In the genomic region with DNA sequence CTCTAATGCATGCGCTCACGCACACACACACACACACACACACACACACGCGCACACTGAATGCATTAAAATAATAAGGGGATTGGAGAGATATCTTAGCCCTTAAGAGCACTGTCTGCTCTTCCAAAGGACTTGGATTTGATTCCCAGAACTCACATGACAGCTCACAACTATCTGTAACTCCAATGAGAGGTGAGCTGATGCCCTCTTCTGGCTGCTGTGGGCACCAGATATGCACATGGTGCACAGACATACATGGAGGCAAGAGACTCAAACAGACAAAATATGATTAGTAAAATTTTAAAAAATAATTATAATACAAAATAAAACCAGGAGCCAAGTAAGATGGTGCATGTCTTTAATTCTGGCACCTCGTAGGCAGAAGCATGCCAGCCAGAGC, we compare ENCODE assay signal across 23 mouse cellular contexts. TPM values are rescaled to one million over a fixed set of nuclear protein-coding genes. Genes with fewer than 3 reads are reported as not detected.
DNase-seq lines count a peak whose midpoint lies in the region; ATAC-seq and TF ChIP-seq lines count a peak whose summit lies in the region.
"Had no signal": no experiment of that assay in that cellular context is flagged by ENCODE, and none has a peak within 500 bp of the region (broad histone marks: within the 10 kb centered on the region; RNA-seq: fewer than 3 reads in every experiment).

No protein-coding gene starts in this region.

- no peak for ATAC-seq in kidney, postnatal 0 days (replicated peaks; ENCODE audit: low FRiP score, low read depth)
- ATAC-seq in kidney, embryonic 14.5 days (ENCODE audit: low FRiP score, low TSS enrichment): no peak
- ATAC-seq in forebrain, embryonic 16.5 days: no peak
- ATAC-seq: activated CD4-positive, CD25-positive, alpha-beta regulatory T cell, adult 4 months had no signal

- no peaks in the 10 kb centered on the region for H3K9me3 ChIP-seq in kidney, postnatal 0 days (replicated peaks; ENCODE audit: low read length)
- no peaks in the 10 kb centered on the region for H3K9me3 ChIP-seq in kidney, embryonic 14.5 days (ENCODE audit: control insufficient read depth, low read length)
- no peaks in the 10 kb centered on the region for H3K9me3 ChIP-seq in ES-Bruce4 (replicated peaks; ENCODE audit: control insufficient read depth, insufficient read depth, low read length, poor library complexity, severe bottlenecking)
- H3K9me3 ChIP-seq in forebrain, embryonic 16.5 days (ENCODE audit: control insufficient read depth, low read length): no peaks in the 10 kb centered on the region
- H3K9me3 ChIP-seq: embryonic facial prominence, embryonic 12.5 days; heart, embryonic 15.5 days; kidney, embryonic 15.5 days; limb, embryonic 15.5 days; liver, embryonic 15.5 days; megakaryocyte, embryonic 14.5 days had no signal

- WGBS in kidney, postnatal 0 days: 92% methylated on average over 5 of the region's 5 CpGs
- WGBS in kidney, embryonic 14.5 days: 95% methylated on average over 5 of the region's 5 CpGs
- WGBS in bone marrow, adult 2 months: 93% methylated on average over 5 of the region's 5 CpGs
- WGBS in forebrain, embryonic 16.5 days: 93% methylated on average over 5 of the region's 5 CpGs

- H3K4me2 ChIP-seq in kidney, postnatal 0 days (ENCODE audit: low read length): no peak overlapping the region
- H3K4me2 ChIP-seq in kidney, embryonic 14.5 days (replicated peaks; ENCODE audit: low read depth, low read length): no peak overlapping the region
- H3K4me2 ChIP-seq in forebrain, embryonic 16.5 days (ENCODE audit: low read length): no peak overlapping the region
- H3K4me2 ChIP-seq: embryonic facial prominence, embryonic 12.5 days; heart, embryonic 15.5 days; hindbrain, embryonic 14.5 days; kidney, embryonic 15.5 days; limb, embryonic 15.5 days; liver, embryonic 15.5 days had no signal

- H3K27me3 ChIP-seq in kidney, postnatal 0 days (ENCODE audit: insufficient read depth, low read length): no peaks in the 10 kb centered on the region
- no peaks in the 10 kb centered on the region for H3K27me3 ChIP-seq in kidney, embryonic 14.5 days (ENCODE audit: control insufficient read depth, insufficient read depth, low read length)
- no peaks in the 10 kb centered on the region for H3K27me3 ChIP-seq in ES-Bruce4 (ENCODE audit: control insufficient read depth, insufficient read depth, low read length, poor library complexity, severe bottlenecking)
- H3K27me3 ChIP-seq in forebrain, embryonic 16.5 days (replicated peaks; ENCODE audit: control insufficient read depth, insufficient read depth, low read length): no peaks in the 10 kb centered on the region
- H3K27me3 ChIP-seq: embryonic facial prominence, embryonic 12.5 days; heart, embryonic 15.5 days; kidney, embryonic 15.5 days; limb, embryonic 15.5 days had no signal

- no peak for TF ChIP-seq POLR2A in ES-Bruce4 (IDR thresholded peaks at IDR 0.05; ENCODE audit: insufficient read depth, low read length)
- no peak for TF ChIP-seq POLR2A in bone marrow, adult 2 months (IDR thresholded peaks at IDR 0.05; ENCODE audit: borderline replicate concordance, control insufficient read depth, low read depth, low read length)

- no peaks in the 10 kb centered on the region for H3K4me1 ChIP-seq in kidney, postnatal 0 days (replicated peaks; ENCODE audit: insufficient read depth, low read length)
- no peaks in the 10 kb centered on the region for H3K4me1 ChIP-seq in kidney, embryonic 14.5 days (ENCODE audit: control insufficient read depth, insufficient read depth, low read length)
- H3K4me1 ChIP-seq in ES-Bruce4 (ENCODE audit: control insufficient read depth, insufficient read depth, low read length): no peaks in the 10 kb centered on the region
- no peaks in the 10 kb centered on the region for H3K4me1 ChIP-seq in bone marrow, adult 2 months (ENCODE audit: control insufficient read depth, insufficient read depth, low read length)
- H3K4me1 ChIP-seq in forebrain, embryonic 16.5 days (replicated peaks; ENCODE audit: control insufficient read depth, insufficient read depth, low read length): peaks cover 5% of the 10 kb centered on the region
- H3K4me1 ChIP-seq: embryonic facial prominence, embryonic 12.5 days; heart, embryonic 15.5 days; kidney, embryonic 15.5 days; limb, embryonic 15.5 days; liver, embryonic 15.5 days; megakaryocyte, embryonic 14.5 days had no signal

- no peak overlapping the region for H3K4me3 ChIP-seq in kidney, postnatal 0 days (replicated peaks; ENCODE audit: low read depth, low read length)
- H3K4me3 ChIP-seq in kidney, embryonic 14.5 days (ENCODE audit: low read length): no peak overlapping the region
- no peak overlapping the region for H3K4me3 ChIP-seq in ES-Bruce4 (ENCODE audit: low read depth, low read length)
- H3K4me3 ChIP-seq in bone marrow, adult 2 months (replicated peaks; ENCODE audit: control insufficient read depth, low read depth, low read length): no peak overlapping the region
- no peak overlapping the region for H3K4me3 ChIP-seq in forebrain, embryonic 16.5 days (replicated peaks; ENCODE audit: low read length)
- H3K4me3 ChIP-seq: embryonic facial prominence, embryonic 12.5 days; heart, embryonic 15.5 days; kidney, embryonic 15.5 days; limb, embryonic 15.5 days; liver, embryonic 15.5 days; megakaryocyte, embryonic 14.5 days; myocyte had no signal

- no peak overlapping the region for H3K9ac ChIP-seq in kidney, postnatal 0 days (ENCODE audit: low read depth, low read length)
- no peak overlapping the region for H3K9ac ChIP-seq in kidney, embryonic 14.5 days (ENCODE audit: low read depth, low read length)
- no peak overlapping the region for H3K9ac ChIP-seq in ES-Bruce4 (ENCODE audit: low read depth, poor library complexity, severe bottlenecking)
- no peak overlapping the region for H3K9ac ChIP-seq in forebrain, embryonic 16.5 days (replicated peaks; ENCODE audit: low read depth, low read length)
- H3K9ac ChIP-seq: embryonic facial prominence, embryonic 12.5 days; heart, embryonic 15.5 days; hindbrain, embryonic 14.5 days; kidney, embryonic 15.5 days; limb, embryonic 15.5 days; liver, embryonic 15.5 days had no signal

- H3K27ac ChIP-seq in kidney, postnatal 0 days: no peak overlapping the region
- H3K27ac ChIP-seq in kidney, embryonic 14.5 days (ENCODE audit: low read depth, low read length): no peak overlapping the region
- no peak overlapping the region for H3K27ac ChIP-seq in ES-Bruce4 (ENCODE audit: insufficient read depth, low read length)
- H3K27ac ChIP-seq in bone marrow, adult 2 months (ENCODE audit: control insufficient read depth, insufficient read depth, low read depth, low read length, poor library complexity): no peak overlapping the region
- H3K27ac ChIP-seq in forebrain, embryonic 16.5 days (ENCODE audit: low read length): no peak overlapping the region
- H3K27ac ChIP-seq: embryonic facial prominence, embryonic 12.5 days; heart, embryonic 15.5 days; hindbrain, embryonic 14.5 days; kidney, embryonic 15.5 days; limb, embryonic 15.5 days; liver, embryonic 15.5 days had no signal

- no peak for DNase-seq in kidney, postnatal 0 days (ENCODE audit: low spot score)
- peak; percentile 24 for DNase-seq in 416B (ENCODE audit: low read depth)
- no peak for DNase-seq in testis, postnatal 14 days (ENCODE audit: low spot score)
- DNase-seq: adrenal gland, adult 8-10 months; B cell, adult 2 months; cerebellum, adult 18-20 months; cerebellum, postnatal 25 days; left cerebral cortex, postnatal 4 days; midbrain, embryonic 14.5 days; thymus, postnatal 4 days had no signal

- no peaks in the 10 kb centered on the region for H3K36me3 ChIP-seq in kidney, postnatal 0 days (ENCODE audit: insufficient read depth, low read length)
- no peaks in the 10 kb centered on the region for H3K36me3 ChIP-seq in kidney, embryonic 14.5 days (ENCODE audit: control insufficient read depth, insufficient read depth, low read length)
- H3K36me3 ChIP-seq in ES-Bruce4 (ENCODE audit: control insufficient read depth, insufficient read depth, low read length, poor library complexity, severe bottlenecking): no peaks in the 10 kb centered on the region
- H3K36me3 ChIP-seq in forebrain, embryonic 16.5 days (ENCODE audit: control insufficient read depth, insufficient read depth): no peaks in the 10 kb centered on the region
- H3K36me3 ChIP-seq: embryonic facial prominence, embryonic 12.5 days; heart, embryonic 15.5 days; kidney, embryonic 15.5 days; limb, embryonic 15.5 days; liver, embryonic 15.5 days had no signal

- TF ChIP-seq CTCF in kidney, postnatal 0 days (IDR thresholded peaks at IDR 0.05; ENCODE audit: low read depth): peak; percentile 12; the same call in 1 of the 2 replicates
- peak; percentile 50 for TF ChIP-seq CTCF in ES-Bruce4 (IDR thresholded peaks at IDR 0.05; ENCODE audit: low read depth, low read length)
- peak; percentile 8; the same call in 1 of the 2 replicates for TF ChIP-seq CTCF in bone marrow, adult 2 months (IDR thresholded peaks at IDR 0.05; ENCODE audit: control insufficient read depth, insufficient read depth, low read length)

- TF ChIP-seq EP300 in ES-Bruce4 (IDR thresholded peaks at IDR 0.05; ENCODE audit: insufficient read depth, low read depth, low read length): no peak

RNA-seq across cellular contexts. Expression of a gene that starts 6.4 kb away (rescaled TPM):
- 1.4 and 1.8 TPM in 2 replicates for polyA plus RNA-seq in kidney, postnatal 0 days (2015; fragmentation: Nextera tagmentation; extraction: Ambion mirVana)
- 1.3 and 1.9 TPM in 2 replicates for polyA plus RNA-seq in kidney, embryonic 14.5 days (2014; fragmentation: Nextera tagmentation; extraction: Ambion mirVana)
- polyA plus RNA-seq in ES-Bruce4 (2011; ENCODE audit: insufficient read depth, insufficient read length, low read depth, missing spikeins): 1.1 and 3.1 TPM in 2 replicates
- 1.5 and 3.5 TPM in 2 replicates for polyA plus RNA-seq in bone marrow, adult 2 months (2011; ENCODE audit: insufficient read depth, insufficient read length, low replicate concordance, missing spikeins)
- 9.0 and 9.3 TPM in 2 replicates for polyA plus RNA-seq in forebrain, embryonic 16.5 days (2015; fragmentation: Nextera tagmentation; extraction: Ambion mirVana)

RNA-seq across cellular contexts. Expression of a gene that starts 29.9 kb away (rescaled TPM):
- polyA plus RNA-seq in kidney, postnatal 0 days (2015; fragmentation: Nextera tagmentation; extraction: Ambion mirVana): 13.3 and 18.0 TPM in 2 replicates
- 45.4 and 54.1 TPM in 2 replicates for polyA plus RNA-seq in kidney, embryonic 14.5 days (2014; fragmentation: Nextera tagmentation; extraction: Ambion mirVana)
- polyA plus RNA-seq in ES-Bruce4 (2011; ENCODE audit: insufficient read depth, insufficient read length, low read depth, missing spikeins): 39.8 and 41.8 TPM in 2 replicates
- polyA plus RNA-seq in bone marrow, adult 2 months (2011; ENCODE audit: insufficient read depth, insufficient read length, low replicate concordance, missing spikeins): 44.5 and 66.4 TPM in 2 replicates
- polyA plus RNA-seq in forebrain, embryonic 16.5 days (2015; fragmentation: Nextera tagmentation; extraction: Ambion mirVana): 12.0 and 13.6 TPM in 2 replicates

RNA-seq across cellular contexts. Expression of a gene that starts 58.4 kb away (rescaled TPM):
- polyA plus RNA-seq in kidney, postnatal 0 days (2015; fragmentation: Nextera tagmentation; extraction: Ambion mirVana): 4.4 TPM in 2 replicates
- 8.0 and 8.4 TPM in 2 replicates for polyA plus RNA-seq in kidney, embryonic 14.5 days (2014; fragmentation: Nextera tagmentation; extraction: Ambion mirVana)
- 44.6 and 44.8 TPM in 2 replicates for polyA plus RNA-seq in ES-Bruce4 (2011; ENCODE audit: insufficient read depth, insufficient read length, low read depth, missing spikeins)
- polyA plus RNA-seq in bone marrow, adult 2 months (2011; ENCODE audit: insufficient read depth, insufficient read length, low replicate concordance, missing spikeins): 5.9 and 15.4 TPM in 2 replicates
- polyA plus RNA-seq in forebrain, embryonic 16.5 days (2015; fragmentation: Nextera tagmentation; extraction: Ambion mirVana): 14.9 and 16.1 TPM in 2 replicates
